Mouse (Mus musculus) embryonic facial prominence, embryonic 14.5 days (tissue): ENCODE data around the gene Zdhhc6. TPM values are rescaled to one million over a fixed set of nuclear protein-coding genes. Genes with fewer than 3 reads are reported as not detected.

Experiments
- ATAC-seq: fragments of 200-750 bp; cut with Nextera tagmentation; 2 replicates; pipeline ENCODE4 v1.8.0; 2017; ENCODE audit warnings: low read depth, moderate number of reproducible peaks, moderate TSS enrichment
- DNase-seq: peaks from one replicate; pipeline ENCODE4 v3.0.0-alpha.2; 2015; ENCODE audit warnings: low spot score
- H3K27ac ChIP-seq: fragments of 300-500 bp; sonication (generic); replicated peaks from 2 replicates; pipeline ENCODE4 v1.5.1; 2014; ENCODE audit warnings: low read depth, mild to moderate bottlenecking, low read length, moderate library complexity
- H3K27me3 ChIP-seq: fragments of 300-500 bp; sonication (generic); replicated peaks from 2 replicates; pipeline ENCODE4 v1.6.1; 2014; ENCODE audit warnings: low read length; ENCODE audit not compliant: control insufficient read depth, insufficient read depth
- H3K36me3 ChIP-seq: fragments of 300-500 bp; sonication (generic); 2 replicates; pipeline ENCODE4 v1.6.1; 2014; ENCODE audit warnings: low read length, mixed read lengths; ENCODE audit not compliant: control insufficient read depth, insufficient read depth
- H3K4me1 ChIP-seq: fragments of 300-500 bp; sonication (generic); 2 replicates; pipeline ENCODE4 v1.6.1; 2014; ENCODE audit warnings: antibody characterized with exemption, low read length; ENCODE audit not compliant: control insufficient read depth, insufficient read depth
- H3K4me2 ChIP-seq: fragments of 300-500 bp; sonication (generic); 2 replicates; pipeline ENCODE4 v1.6.1; 2014; ENCODE audit warnings: low read depth, mild to moderate bottlenecking, low read length, moderate library complexity, mixed read lengths
- H3K4me3 ChIP-seq: fragments of 300-500 bp; sonication (generic); 2 replicates; pipeline ENCODE4 v1.5.1; 2014; ENCODE audit warnings: low read depth, mild to moderate bottlenecking, low read length
- H3K9ac ChIP-seq: fragments of 300-500 bp; sonication (generic); 2 replicates; pipeline ENCODE4 v1.6.1; 2014; ENCODE audit warnings: low read depth, mild to moderate bottlenecking, low read length, moderate library complexity, mixed read lengths
- H3K9me3 ChIP-seq: fragments of 300-500 bp; sonication (generic); 2 replicates; pipeline ENCODE4 v1.6.1; 2016; ENCODE audit warnings: low read length; ENCODE audit not compliant: control insufficient read depth
- WGBS: fragments of 180-500 bp; shearing (Covaris S2); extraction: QIAGEN DNeasy Blood & Tissue Kit; methylation state at CpG from one replicate; pipeline ENCODE4 v1.1.7; 2014; 5-methylcytosine and 5-hydroxymethylcytosine counted together
- polyA plus RNA-seq: library from polyadenylated mRNA; unstranded; fragments of >200 nt; fragmentation: Nextera tagmentation; extraction: Ambion mirVana; gene quantifications from 2 replicates; pipeline ENCODE4 v1.2.1, GENCODE M21; 2014

Zdhhc6 gene
- polyA plus RNA-seq, 1 experiment from 2014 or later = 73.2 TPM

- ATAC-seq (no peak), DNase-seq (no peak)
- Histone ChIP-seq H3K9me3 (no peaks in the 10 kb centered on the region), H3K9ac (no peak overlapping the region), H3K27ac (no peak overlapping the region), H3K27me3 (no peaks in the 10 kb centered on the region), H3K36me3 (peaks cover 18% of the 10 kb centered on the region; the same call in 1 of the 2 replicates), H3K4me1 (peaks cover 16% of the 10 kb centered on the region), H3K4me2 (no peak overlapping the region), H3K4me3 (no peak overlapping the region)
- WGBS = 77% methylated on average over 3 of the region's 3 CpGs
Observed at GRCm38 (mm10) chr19:55319036-55319435, 3.2 kb upstream of the Zdhhc6 start.

GRCm38 (mm10) chr19:55316901-55317300 is 1.1 kb upstream of the Zdhhc6 start:
- Histone ChIP-seq H3K9me3 (no peaks in the 10 kb centered on the region), H3K27ac (no peak overlapping the region), H3K36me3 (peaks cover 11% of the 10 kb centered on the region; the same call in 1 of the 2 replicates), H3K4me2 (peak overlapping the region; percentile 94), H3K4me3 (peak overlapping the region; percentile 89), H3K9ac (peak overlapping the region; percentile 85), H3K27me3 (no peaks in the 10 kb centered on the region), H3K4me1 (peaks cover 16% of the 10 kb centered on the region)
- DNase-seq = no peak
- 53% methylated on average over 10 of the region's 10 CpGs for WGBS
- ATAC-seq = no peak

- DNase-seq (peak; percentile 94), ATAC-seq (peak; percentile 95)
- Histone ChIP-seq H3K36me3 (peaks cover 17% of the 10 kb centered on the region; the same call in 1 of the 2 replicates), H3K27me3 (no peaks in the 10 kb centered on the region), H3K4me3 (peak within 1 kb of the TSS; percentile 89), H3K27ac (peak within 1 kb of the TSS; percentile 93), H3K4me2 (peak within 1 kb of the TSS; percentile 94), H3K9ac (peak within 1 kb of the TSS; percentile 85), H3K4me1 (peaks cover 16% of the 10 kb centered on the region), H3K9me3 (no peaks in the 10 kb centered on the region)
- WGBS = under 1% methylated on average over 35 of the region's 48 CpGs
Observed at GRCm38 (mm10) chr19:55316109-55316714, 380 bp upstream of the Zdhhc6 start, which contains the start of gene Vti1a. TSS of gene Vti1a (plus strand) at chr19:55316295.

- Histone ChIP-seq H3K4me3 (no peak overlapping the region), H3K4me2 (no peak overlapping the region), H3K36me3 (peaks cover 43% of the 10 kb centered on the region), H3K9me3 (no peaks in the 10 kb centered on the region), H3K4me1 (peaks cover 16% of the 10 kb centered on the region), H3K9ac (no peak overlapping the region), H3K27ac (no peak overlapping the region), H3K27me3 (no peaks in the 10 kb centered on the region)
- DNase-seq = no peak
- no peak for ATAC-seq
- WGBS = 89% methylated on average over 2 of the region's 2 CpGs
Observed at GRCm38 (mm10) chr19:55313649-55314048, 2.2 kb downstream of the Zdhhc6 start.

GRCm38 (mm10) chr19:55311874-55312273 is 4.0 kb downstream of the Zdhhc6 start:
- Histone ChIP-seq H3K9ac (no peak overlapping the region), H3K36me3 (peaks cover 56% of the 10 kb centered on the region), H3K27me3 (no peaks in the 10 kb centered on the region), H3K4me2 (no peak overlapping the region), H3K27ac (no peak overlapping the region), H3K4me1 (peaks cover 13% of the 10 kb centered on the region), H3K9me3 (no peaks in the 10 kb centered on the region), H3K4me3 (no peak overlapping the region)
- 83% methylated on average over 8 of the region's 8 CpGs for WGBS
- ATAC-seq (no peak), DNase-seq (no peak)

- ATAC-seq = no peak
- DNase-seq = peak; percentile 53
Observed at GRCm38 (mm10) chr19:55305024-55305423, 10.8 kb downstream of the Zdhhc6 start.

GRCm38 (mm10) chr19:55300525-55300924 is 15.3 kb downstream of the Zdhhc6 start:
- Histone ChIP-seq H3K27ac (no peak overlapping the region), H3K36me3 (peaks cover 79% of the 10 kb centered on the region), H3K27me3 (no peaks in the 10 kb centered on the region), H3K9me3 (no peaks in the 10 kb centered on the region), H3K4me2 (no peak overlapping the region), H3K4me1 (no peaks in the 10 kb centered on the region), H3K4me3 (no peak overlapping the region), H3K9ac (no peak overlapping the region)
- ATAC-seq (no peak), DNase-seq (no peak)
- WGBS = 85% methylated on average over 3 of the region's 3 CpGs

More at GRCm38 (mm10) chr19:55305024-55305423, 10.8 kb downstream of the Zdhhc6 start:
- no peaks in the 10 kb centered on the region for H3K9me3 ChIP-seq
- no peaks in the 10 kb centered on the region for H3K27me3 ChIP-seq
- H3K9ac ChIP-seq = no peak overlapping the region
- no peak overlapping the region for H3K4me2 ChIP-seq
- peaks cover 72% of the 10 kb centered on the region for H3K36me3 ChIP-seq
- no peak overlapping the region for H3K4me3 ChIP-seq
- H3K27ac ChIP-seq = no peak overlapping the region
- H3K4me1 ChIP-seq = no peaks in the 10 kb centered on the region

- no peak for DNase-seq
- peaks cover 85% of the 10 kb centered on the region for H3K36me3 ChIP-seq
- H3K9me3 ChIP-seq = no peaks in the 10 kb centered on the region
- no peaks in the 10 kb centered on the region for H3K4me1 ChIP-seq
- ATAC-seq = no peak
- H3K4me3 ChIP-seq = no peak overlapping the region
- no peak overlapping the region for H3K27ac ChIP-seq
- 91% methylated on average over 1 of the region's 1 CpGs for WGBS
- H3K9ac ChIP-seq = no peak overlapping the region
- H3K4me2 ChIP-seq = no peak overlapping the region
- H3K27me3 ChIP-seq = no peaks in the 10 kb centered on the region
Observed at GRCm38 (mm10) chr19:55299378-55299777, 16.5 kb downstream of the Zdhhc6 start.

GRCm38 (mm10) chr19:55297961-55298360 is 17.9 kb downstream of the Zdhhc6 start:
- H3K36me3 ChIP-seq = peaks cover 73% of the 10 kb centered on the region
- WGBS = 76% methylated on average over 5 of the region's 5 CpGs
- H3K4me3 ChIP-seq = no peak overlapping the region
- no peaks in the 10 kb centered on the region for H3K4me1 ChIP-seq
- ATAC-seq (no peak), DNase-seq (no peak)
- H3K4me2 ChIP-seq = no peak overlapping the region
- H3K27ac ChIP-seq = no peak overlapping the region
- no peaks in the 10 kb centered on the region for H3K27me3 ChIP-seq
- H3K9ac ChIP-seq = no peak overlapping the region
- H3K9me3 ChIP-seq = no peaks in the 10 kb centered on the region
